Mouse (Mus musculus): ENCODE results near the gene Fam227b.

GRCm38 (mm10) chr2:126166335-126166734 lies 14.5 kb upstream of the Fam227b start:
- TF ChIP-seq CTCF (IDR thresholded peaks at IDR 0.05; ENCODE audit: borderline replicate concordance, insufficient read depth, low read length) (no peak), POLR2A (IDR thresholded peaks at IDR 0.05; ENCODE audit: low read depth, low read length) (no peak)

All from embryonic fibroblast, embryonic 13.5 days (primary cell).